In the genomic region with DNA sequence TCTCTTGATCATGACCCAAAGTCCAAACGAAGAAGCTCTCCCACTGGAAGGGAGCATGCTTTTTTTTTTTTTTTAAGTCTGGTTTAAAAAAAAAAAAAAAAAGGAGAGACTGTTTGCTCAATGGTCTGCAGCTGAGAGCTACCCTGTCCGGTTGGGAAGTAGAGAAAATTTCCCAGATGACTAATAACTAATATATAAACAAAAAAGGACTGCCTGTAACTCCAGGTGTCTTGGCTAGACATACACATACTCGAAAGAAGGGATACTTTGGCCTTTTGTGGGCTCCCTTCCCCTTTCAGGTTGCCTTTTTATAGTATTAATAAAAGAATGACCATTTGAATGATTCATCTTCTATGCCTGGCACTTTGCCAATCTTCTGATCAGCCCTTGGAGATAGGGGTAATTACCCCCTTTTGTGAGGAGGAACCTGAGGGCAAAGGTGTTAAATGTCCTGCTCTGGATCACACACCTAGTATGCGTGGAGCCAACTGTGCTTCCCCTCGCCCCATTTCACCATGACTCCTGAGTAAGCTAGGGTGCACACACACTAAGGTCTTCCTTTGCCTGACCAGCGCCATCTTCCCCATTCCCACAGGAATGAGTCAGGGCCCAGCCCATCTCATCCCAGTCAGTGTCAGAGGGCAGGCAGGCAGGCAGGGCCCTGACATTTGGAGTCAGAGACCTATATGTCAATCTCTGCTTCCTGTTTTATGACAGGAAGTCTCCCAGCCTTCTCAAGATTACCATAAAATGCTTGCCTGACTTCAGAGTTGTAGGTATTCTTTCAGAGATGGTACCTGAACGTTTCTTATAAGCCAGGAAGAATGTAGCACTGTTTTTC, we compare ENCODE assay signal across 28 mouse cellular contexts. TPM values are rescaled to one million over a fixed set of nuclear protein-coding genes. Genes with fewer than 3 reads are reported as not detected.
DNase-seq lines count a peak whose midpoint lies in the region; ATAC-seq and TF ChIP-seq lines count a peak whose summit lies in the region.
"Had no signal": no experiment of that assay in that cellular context is flagged by ENCODE, and none has a peak within 500 bp of the region (broad histone marks: within the 10 kb centered on the region; RNA-seq: fewer than 3 reads in every experiment).

No protein-coding gene starts in this region.

- peak; percentile 50 for ATAC-seq in common myeloid progenitor, adult 5-6 weeks (replicated peaks; ENCODE audit: low read depth, poor library complexity, severe bottlenecking)
- peak; percentile 54 for ATAC-seq in megakaryocyte progenitor cell, adult 5-6 weeks (replicated peaks; ENCODE audit: poor library complexity)
- peak; percentile 34; the same call in 1 of the 2 replicates for ATAC-seq in stomach, embryonic 16.5 days (ENCODE audit: insufficient read depth, low FRiP score)
- ATAC-seq: forebrain, embryonic 16.5 days; liver, embryonic 12.5 days; midbrain, embryonic 15.5 days had no signal

- TF ChIP-seq POLR2A in heart, adult 2 months (IDR thresholded peaks at IDR 0.05; ENCODE audit: insufficient read depth, low read depth, low read length): no peak

- no peaks in the 10 kb centered on the region for H3K79me2 ChIP-seq in heart, adult 2 months (replicated peaks; ENCODE audit: control insufficient read depth, insufficient read depth, low read length)

- WGBS in heart, adult 2 months: 72% methylated on average over 7 of the region's 7 CpGs
- WGBS in stomach, embryonic 16.5 days: 51% methylated on average over 7 of the region's 7 CpGs

- DNase-seq in heart, adult 11 months: peak; percentile 62
- no peak for DNase-seq in heart, adult 2 months
- DNase-seq in layer of hippocampus, postnatal 10 days (ENCODE audit: low spot score in 2 of 2): no peak
- no peak for DNase-seq in left cerebral cortex, postnatal 36 days (ENCODE audit: low spot score in 2 of 2)
- DNase-seq in thymus, postnatal 0 days (ENCODE audit: low spot score): no peak
- DNase-seq: cerebellum, postnatal 25 days; heart, adult 18-20 months; kidney, postnatal 10 days; lung, embryonic 14.5 days; right cerebral cortex, postnatal 25 days; thymus, adult 2 months had no signal

- intact Hi-C loops in heart, adult 2 months (cut with DNase I): loop anchor here (5.0 kb wide), 1 partner anchor 58 kb away; no protein-coding TSS in a partner anchor
- intact Hi-C loops in left cerebral cortex, postnatal 36 days (cut with DNase I): no loop called here

- H3K27me3 ChIP-seq in heart, adult 2 months (ENCODE audit: control insufficient read depth, insufficient read depth, low read length): no peaks in the 10 kb centered on the region
- H3K27me3 ChIP-seq in stomach, embryonic 16.5 days (ENCODE audit: control insufficient read depth, insufficient read depth, low read length): no peaks in the 10 kb centered on the region
- H3K27me3 ChIP-seq: heart, embryonic 15.5 days; midbrain, embryonic 15.5 days; neural tube, embryonic 12.5 days had no signal

- TF ChIP-seq EP300 in heart, adult 2 months (IDR thresholded peaks at IDR 0.05; ENCODE audit: insufficient read depth, low read depth, low read length): no peak

- no peak overlapping the region for H3K4me3 ChIP-seq in heart, adult 2 months
- no peak overlapping the region for H3K4me3 ChIP-seq in stomach, embryonic 16.5 days (replicated peaks; ENCODE audit: low read length)
- H3K4me3 ChIP-seq: embryonic facial prominence, embryonic 10.5 days; heart, embryonic 15.5 days; left cerebral cortex, adult 2 months; liver, embryonic 12.5 days; midbrain, embryonic 15.5 days; neural tube, embryonic 12.5 days had no signal

- H3K36me3 ChIP-seq in heart, adult 2 months (ENCODE audit: control insufficient read depth, insufficient read depth, low read length): no peaks in the 10 kb centered on the region
- H3K36me3 ChIP-seq in stomach, embryonic 16.5 days (ENCODE audit: control insufficient read depth, insufficient read depth, low read length): no peaks in the 10 kb centered on the region
- H3K36me3 ChIP-seq: embryonic facial prominence, embryonic 10.5 days; heart, embryonic 15.5 days; liver, embryonic 12.5 days; midbrain, embryonic 15.5 days; neural tube, embryonic 12.5 days had no signal

- H3K4me2 ChIP-seq in stomach, embryonic 16.5 days (ENCODE audit: low read depth, low read length): no peak overlapping the region
- H3K4me2 ChIP-seq: heart, embryonic 15.5 days; liver, embryonic 12.5 days; lung, embryonic 14.5 days; midbrain, embryonic 15.5 days; neural tube, embryonic 12.5 days had no signal

- H3K9me3 ChIP-seq in stomach, embryonic 16.5 days (replicated peaks; ENCODE audit: control insufficient read depth, low read length): no peaks in the 10 kb centered on the region
- H3K9me3 ChIP-seq: embryonic facial prominence, embryonic 10.5 days; heart, embryonic 15.5 days; liver, embryonic 12.5 days; midbrain, embryonic 15.5 days; neural tube, embryonic 12.5 days had no signal

- H3K4me1 ChIP-seq in heart, adult 2 months (ENCODE audit: control insufficient read depth, insufficient read depth, low read length): no peaks in the 10 kb centered on the region
- 0 out of 2 replicates have a peak, but pooled peaks cover 4% of the 10 kb centered on the region for H3K4me1 ChIP-seq in stomach, embryonic 16.5 days (ENCODE audit: control insufficient read depth, insufficient read depth, low read length)
- H3K4me1 ChIP-seq: liver, embryonic 12.5 days; midbrain, embryonic 15.5 days; neural tube, embryonic 12.5 days had no signal

- H3K27ac ChIP-seq in heart, adult 2 months: no peak overlapping the region
- no peak overlapping the region for H3K27ac ChIP-seq in stomach, embryonic 16.5 days (ENCODE audit: low read length)
- H3K27ac ChIP-seq: embryonic facial prominence, embryonic 10.5 days; heart, embryonic 15.5 days; left cerebral cortex, adult 2 months; liver, embryonic 12.5 days; macrophage; midbrain, embryonic 15.5 days; neural tube, embryonic 12.5 days had no signal

- no peak for TF ChIP-seq CTCF in heart, adult 2 months (IDR thresholded peaks at IDR 0.05)

- H3K9ac ChIP-seq in heart, adult 2 months (ENCODE audit: low read depth, low read length): no peak overlapping the region
- no peak overlapping the region for H3K9ac ChIP-seq in stomach, embryonic 16.5 days (ENCODE audit: low read length)
- H3K9ac ChIP-seq: heart, embryonic 15.5 days; liver, embryonic 12.5 days; lung, embryonic 14.5 days; midbrain, embryonic 15.5 days; neural tube, embryonic 12.5 days had no signal

RNA-seq across cellular contexts. Expression of gene Nutm1, which starts 4.2 kb away (rescaled TPM):
- total RNA-seq in heart, adult 2 months (2021): not detected
- polyA plus RNA-seq in heart, adult 2 months (2012; rRNA removed): not detected in 2 replicates
- not detected in 2 replicates for total RNA-seq in common myeloid progenitor, adult 5-6 weeks (2017)
- not detected in 2 replicates for total RNA-seq in megakaryocyte progenitor cell, adult 5-6 weeks (2015)
- not detected in 2 replicates for total RNA-seq in megakaryocyte progenitor cell, adult 5-6 weeks (2017)
- 0.05 and 0.11 TPM in 2 replicates for polyA plus RNA-seq in stomach, embryonic 16.5 days (2015; fragmentation: Nextera tagmentation; extraction: Ambion mirVana)
- not detected for total RNA-seq in layer of hippocampus, postnatal 10 days (2021)
- total RNA-seq in left cerebral cortex, postnatal 36 days (2021): under 1 TPM in 1 of 2 experiments, not detected in 1; 0.20 TPM
- polyA plus RNA-seq in thymus, postnatal 0 days (2015; fragmentation: Nextera tagmentation; extraction: Ambion mirVana): 0.04 and 0.08 TPM in 2 replicates
- total RNA-seq: ES-E14; gastrocnemius, adult 18-20 months; heart, adult 18-20 months; hematopoietic stem cell, adult 5-6 weeks; layer of hippocampus, adult 8-10 months; left cerebral cortex, adult 2 months had no signal
- polyA plus RNA-seq: embryonic facial prominence, embryonic 10.5 days; forebrain, embryonic 16.5 days; heart, embryonic 15.5 days; limb, embryonic 11.5 days; liver, embryonic 12.5 days; macrophage; midbrain, embryonic 15.5 days; neural tube, embryonic 12.5 days had no signal

RNA-seq across cellular contexts. Expression of gene Nop10, which starts 6.8 kb away (rescaled TPM):
- 10 to 100 TPM; 61.8 to 65.4 TPM for total RNA-seq in heart, adult 2 months (2021)
- 89.0 and 113 TPM in 2 replicates for polyA plus RNA-seq in heart, adult 2 months (2012; rRNA removed)
- 132 and 136 TPM in 2 replicates for total RNA-seq in common myeloid progenitor, adult 5-6 weeks (2017)
- 153 and 154 TPM in 2 replicates for total RNA-seq in megakaryocyte progenitor cell, adult 5-6 weeks (2015)
- total RNA-seq in megakaryocyte progenitor cell, adult 5-6 weeks (2017): 182 and 256 TPM in 2 replicates
- 193 and 215 TPM in 2 replicates for polyA plus RNA-seq in stomach, embryonic 16.5 days (2015; fragmentation: Nextera tagmentation; extraction: Ambion mirVana)
- 10 to 100 TPM; 61.9 to 80.6 TPM for total RNA-seq in layer of hippocampus, postnatal 10 days (2021)
- total RNA-seq in left cerebral cortex, postnatal 36 days (2021): 10 to 100 TPM; 50.4 to 51.7 TPM
- polyA plus RNA-seq in thymus, postnatal 0 days (2015; fragmentation: Nextera tagmentation; extraction: Ambion mirVana): 283 and 333 TPM in 2 replicates

RNA-seq across cellular contexts. Expression of gene Slc12a6, which starts 10.7 kb away (rescaled TPM):
- total RNA-seq in heart, adult 2 months (2021): 10 to 100 TPM; 31.1 to 32.9 TPM
- 23.2 and 44.3 TPM in 2 replicates for polyA plus RNA-seq in heart, adult 2 months (2012; rRNA removed)
- 68.2 and 85.0 TPM in 2 replicates for total RNA-seq in common myeloid progenitor, adult 5-6 weeks (2017)
- total RNA-seq in megakaryocyte progenitor cell, adult 5-6 weeks (2015): 55.6 and 71.4 TPM in 2 replicates
- total RNA-seq in megakaryocyte progenitor cell, adult 5-6 weeks (2017): 50.6 and 58.6 TPM in 2 replicates
- 14.6 and 15.1 TPM in 2 replicates for polyA plus RNA-seq in stomach, embryonic 16.5 days (2015; fragmentation: Nextera tagmentation; extraction: Ambion mirVana)
- 10 to 100 TPM; 81.2 to 83.7 TPM for total RNA-seq in layer of hippocampus, postnatal 10 days (2021)
- total RNA-seq in left cerebral cortex, postnatal 36 days (2021): 100 to 1,000 TPM; 114 to 134 TPM
- 15.8 and 19.4 TPM in 2 replicates for polyA plus RNA-seq in thymus, postnatal 0 days (2015; fragmentation: Nextera tagmentation; extraction: Ambion mirVana)

RNA-seq across cellular contexts. Expression of gene Gm21985, which starts 11.2 kb away (rescaled TPM):
- 1 to 10 TPM in 1 of 2 experiments, under 1 TPM in 1; 0.42 to 1.1 TPM for total RNA-seq in heart, adult 2 months (2021)
- polyA plus RNA-seq in heart, adult 2 months (2012; rRNA removed): not detected in 2 replicates
- total RNA-seq in common myeloid progenitor, adult 5-6 weeks (2017): not detected in 2 replicates
- total RNA-seq in megakaryocyte progenitor cell, adult 5-6 weeks (2015): 0.17 TPM in 1 of 2 replicates, not detected in the other
- total RNA-seq in megakaryocyte progenitor cell, adult 5-6 weeks (2017): 0.57 and 1.3 TPM in 2 replicates
- polyA plus RNA-seq in stomach, embryonic 16.5 days (2015; fragmentation: Nextera tagmentation; extraction: Ambion mirVana): not detected in 2 replicates
- total RNA-seq in layer of hippocampus, postnatal 10 days (2021): 1 to 10 TPM; 1.0 to 1.3 TPM
- total RNA-seq in left cerebral cortex, postnatal 36 days (2021): 1 to 10 TPM in 1 of 2 experiments, not detected in 1; 4.8 TPM
- polyA plus RNA-seq in thymus, postnatal 0 days (2015; fragmentation: Nextera tagmentation; extraction: Ambion mirVana): not detected in 2 replicates
- total RNA-seq: hematopoietic stem cell, adult 5-6 weeks had no signal
- polyA plus RNA-seq: C2C12; embryonic facial prominence, embryonic 10.5 days; forebrain, embryonic 16.5 days; heart, embryonic 15.5 days; liver, embryonic 12.5 days; lung, embryonic 14.5 days; midbrain, embryonic 15.5 days; neural tube, embryonic 12.5 days; thymus, adult 2 months had no signal

RNA-seq across cellular contexts. Expression of gene Lpcat4, which starts 15.6 kb away (rescaled TPM):
- total RNA-seq in heart, adult 2 months (2021): 1 to 10 TPM; 2.3 TPM
- 6.3 and 11.4 TPM in 2 replicates for polyA plus RNA-seq in heart, adult 2 months (2012; rRNA removed)
- total RNA-seq in common myeloid progenitor, adult 5-6 weeks (2017): 3.1 and 13.2 TPM in 2 replicates
- total RNA-seq in megakaryocyte progenitor cell, adult 5-6 weeks (2015): 20.5 and 25.2 TPM in 2 replicates
- total RNA-seq in megakaryocyte progenitor cell, adult 5-6 weeks (2017): 7.8 and 8.5 TPM in 2 replicates
- 39.7 and 54.7 TPM in 2 replicates for polyA plus RNA-seq in stomach, embryonic 16.5 days (2015; fragmentation: Nextera tagmentation; extraction: Ambion mirVana)
- total RNA-seq in layer of hippocampus, postnatal 10 days (2021): 10 to 100 TPM; 59.7 to 62.4 TPM
- total RNA-seq in left cerebral cortex, postnatal 36 days (2021): 100 to 1,000 TPM; 162 to 163 TPM
- 8.1 and 11.4 TPM in 2 replicates for polyA plus RNA-seq in thymus, postnatal 0 days (2015; fragmentation: Nextera tagmentation; extraction: Ambion mirVana)
